Mouse (Mus musculus) cerebellum, adult 9-10 months (tissue): ENCODE data around the gene Grm2.
"Not testable (repeated sequence)": the region's sequence is repeated elsewhere in the genome, so short reads cannot be mapped to it uniquely, and the experiment has no call there.

Source experiments
- DNase-seq: peaks from one replicate; pipeline ENCODE4 v3.0.0; 2022

Grm2 gene

GRCm38 (mm10) chr9:106647226-106647625, 8.7 kb downstream of the Grm2 start:
- no peak for DNase-seq

DNA sequence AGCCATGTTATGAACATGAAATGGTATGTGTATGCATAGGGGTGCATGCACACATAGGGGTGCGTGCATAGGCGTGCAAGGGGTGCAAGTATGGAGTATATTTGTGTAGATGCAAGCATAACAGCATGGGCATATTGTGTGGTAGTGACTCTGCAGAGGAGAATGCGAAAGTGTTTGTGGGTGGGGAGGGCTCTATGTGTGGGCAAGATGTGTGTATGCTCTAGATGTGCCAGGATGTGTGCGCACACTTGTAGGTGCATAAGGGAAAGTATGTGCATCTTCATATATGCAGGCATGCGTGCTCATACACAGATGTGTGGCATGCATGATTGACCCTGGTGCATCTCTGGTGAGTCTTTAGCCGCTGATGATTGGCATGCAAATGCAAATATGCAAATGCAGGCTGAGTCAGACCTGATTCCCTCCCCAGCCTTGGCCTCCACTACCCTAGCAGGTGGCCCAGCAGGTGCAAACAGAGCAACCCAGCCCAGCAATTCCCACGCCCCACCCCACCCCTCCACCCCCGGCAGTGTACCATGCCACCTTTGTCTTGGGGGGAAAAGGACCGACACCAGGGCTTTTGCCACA, 10.1 kb downstream of the Grm2 start:
- DNase-seq, result no peak

GRCm38 (mm10) chr9:106643787-106644186, 12.1 kb downstream of the Grm2 start:
- DNase-seq, result no peak

DNA sequence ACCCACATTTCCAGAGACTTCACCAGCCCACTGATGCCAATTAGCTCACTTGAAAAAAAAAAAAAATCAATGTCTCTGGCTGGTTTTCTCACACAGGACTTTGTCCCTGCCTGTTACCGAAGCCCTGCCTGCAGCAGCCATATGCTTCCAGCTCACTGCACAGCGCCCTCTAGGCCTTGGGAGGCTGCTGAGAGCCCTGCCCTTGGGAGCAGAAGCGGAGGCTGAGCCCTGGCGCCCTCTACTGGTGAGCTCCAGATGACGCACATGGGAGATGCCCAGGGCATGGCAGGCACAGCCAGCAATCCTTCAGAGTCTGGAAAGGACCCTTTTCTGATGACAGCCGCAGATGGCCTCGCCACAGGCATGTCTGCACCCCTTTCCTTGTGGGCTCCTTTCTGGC, 12.8 kb downstream of the Grm2 start:
- DNase-seq, result peak; percentile 61

GRCm38 (mm10) chr9:106641346-106641745, 14.5 kb downstream of the Grm2 start:
- no peak for DNase-seq

DNA sequence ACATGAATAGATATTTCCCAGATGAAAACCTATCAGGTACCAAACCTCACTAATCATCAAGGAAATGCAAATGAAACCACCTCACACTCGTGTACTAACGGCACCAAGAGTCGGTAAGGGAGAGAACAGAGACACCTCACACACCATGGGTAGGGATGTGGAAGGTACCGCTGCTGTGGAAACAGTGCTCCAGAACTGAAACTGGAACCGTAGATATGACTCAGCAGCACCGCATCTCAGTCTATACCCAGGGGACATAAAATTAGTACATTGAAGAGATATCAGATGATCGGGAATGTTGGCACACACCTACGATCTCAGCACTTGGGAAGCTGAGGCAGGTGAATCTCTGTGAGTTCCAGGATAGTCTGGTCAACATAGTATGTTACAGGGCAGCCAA, 17.7 kb downstream of the Grm2 start:
- no peak for DNase-seq

- DNase-seq, result no peak
Observed at GRCm38 (mm10) chr9:106632185-106632584, 23.7 kb downstream of the Grm2 start.

DNA sequence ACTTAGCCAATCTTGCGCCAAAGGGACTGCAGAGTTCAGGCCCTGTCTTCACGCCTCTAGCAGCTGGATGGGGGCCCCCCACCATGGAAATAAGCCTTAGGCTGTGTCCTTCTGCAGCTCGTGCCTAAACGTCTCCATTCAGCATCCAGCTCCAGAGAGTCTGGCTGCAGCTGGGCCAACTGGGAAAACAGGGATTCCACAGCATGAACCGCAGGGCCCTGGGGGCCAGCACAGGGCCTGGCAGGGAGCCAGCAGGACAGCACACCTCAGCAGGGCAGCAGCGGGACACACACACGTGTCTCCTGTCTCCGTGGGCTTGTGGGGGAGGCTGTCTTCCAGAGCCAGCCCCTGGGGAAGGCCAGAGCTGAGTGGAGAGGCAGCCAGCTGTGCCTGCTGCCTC, 28.1 kb downstream of the Grm2 start:
- DNase-seq, result not testable (repeated sequence)

DNA sequence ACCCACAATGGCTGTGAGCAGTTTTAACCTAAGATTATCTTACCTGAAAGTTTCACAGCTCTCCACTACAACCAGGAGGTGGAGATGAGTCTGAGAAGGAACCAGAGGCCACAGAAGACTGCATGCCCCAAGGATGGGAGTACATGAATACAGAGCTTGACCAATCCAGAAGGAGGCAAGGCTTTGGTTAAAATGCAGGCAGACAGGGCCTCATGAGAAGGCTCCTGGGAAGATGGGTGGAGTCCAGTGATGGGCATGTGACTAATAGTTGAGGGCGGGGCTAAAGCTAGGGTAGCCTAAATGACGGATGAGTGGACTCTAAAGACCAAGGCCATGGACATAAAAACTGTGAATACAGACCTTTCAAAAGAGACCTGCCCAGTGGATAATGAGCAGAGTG, 29.6 kb downstream of the Grm2 start, which contains the start of gene Iqcf6:
Gene Iqcf6, plus strand, starts transcription at position 301 of the 400 bp plus-strand sequence.
- no peak for DNase-seq

DNA sequence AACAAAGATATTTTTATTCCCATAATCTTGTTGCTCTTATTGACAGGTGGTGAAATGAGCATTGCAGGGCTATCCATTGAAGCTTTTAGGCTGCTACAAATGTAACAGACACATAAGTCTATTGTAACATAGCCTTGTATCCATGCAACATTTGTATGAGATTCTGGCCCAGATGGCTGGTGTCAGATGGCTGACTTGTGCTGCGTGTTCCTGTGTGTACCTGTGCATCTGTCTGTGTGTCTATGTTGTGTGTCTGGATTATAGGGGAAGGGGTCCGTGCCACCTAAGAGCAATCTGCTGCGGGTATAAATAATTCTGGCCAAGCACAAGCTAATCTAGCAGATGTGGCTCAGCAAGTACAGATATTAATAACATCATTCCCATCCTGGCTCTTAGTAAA, 38.4 kb downstream of the Grm2 start:
- no peak for DNase-seq

- DNase-seq, result no peak
Observed at GRCm38 (mm10) chr9:106616306-106616705, 39.6 kb downstream of the Grm2 start.

GRCm38 (mm10) chr9:106614616-106615015, 41.3 kb downstream of the Grm2 start:
- no peak for DNase-seq

DNA sequence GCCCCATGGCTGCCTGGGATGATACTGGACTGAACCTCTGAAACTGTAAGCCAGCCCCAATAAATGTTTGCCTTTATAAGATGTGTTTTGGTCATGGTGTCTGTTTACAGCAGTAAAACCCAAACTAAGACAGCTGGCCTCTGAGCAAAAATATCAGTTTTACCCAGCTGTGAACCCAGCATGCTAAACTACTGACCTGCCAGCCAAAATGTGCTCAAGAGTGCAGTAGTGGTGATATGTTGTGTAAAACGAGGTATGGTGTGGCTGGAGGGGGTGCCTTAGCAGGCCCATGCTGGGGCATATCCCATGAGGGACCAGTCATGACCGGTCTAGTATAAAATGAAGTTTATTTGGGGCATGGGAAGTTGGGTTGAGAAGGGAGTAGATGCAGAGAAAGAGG, 41.9 kb downstream of the Grm2 start:
- DNase-seq, result no peak

DNA sequence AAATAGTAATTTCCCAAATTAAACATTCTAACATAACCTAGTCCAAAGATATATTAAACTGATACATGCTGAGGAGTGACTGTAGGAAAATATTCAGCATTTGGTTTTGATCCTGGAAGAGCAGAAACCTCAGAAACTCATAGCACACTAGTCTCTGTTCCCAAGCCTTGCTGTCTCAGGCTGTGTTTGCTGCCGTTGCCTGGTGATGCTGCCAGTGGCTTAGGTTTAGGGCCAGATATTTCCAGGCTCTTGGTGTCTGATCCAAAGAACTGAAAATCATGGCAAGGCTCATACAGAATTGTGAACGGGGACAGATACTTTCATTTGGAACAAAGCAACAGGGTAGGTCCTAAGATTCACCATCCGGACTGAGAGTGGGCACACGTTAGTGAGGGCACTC, 45.2 kb downstream of the Grm2 start:
- no peak for DNase-seq

GRCm38 (mm10) chr9:106600546-106600945, 55.3 kb downstream of the Grm2 start:
- peak; percentile 26 for DNase-seq

DNA sequence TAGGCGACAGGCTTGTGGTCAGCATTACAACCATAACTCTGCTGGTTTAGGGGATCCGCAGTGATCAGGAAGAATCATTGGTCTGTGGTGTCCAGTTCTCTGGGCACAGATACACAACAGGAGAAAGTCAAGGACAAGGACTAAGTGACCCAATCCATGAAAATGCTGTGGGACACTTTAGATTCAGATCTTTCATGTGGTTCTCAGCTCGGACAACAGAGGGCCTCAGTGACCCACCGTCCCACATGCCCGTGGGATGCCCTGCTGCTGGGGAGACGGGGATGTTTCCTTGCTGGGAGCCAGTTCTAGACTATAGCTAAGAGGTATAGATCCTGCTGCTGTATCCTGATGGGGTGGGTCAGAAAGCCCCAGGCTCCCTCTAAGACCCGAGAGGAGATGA, 57.4 kb downstream of the Grm2 start:
- no peak for DNase-seq

- no peak for DNase-seq
Observed at GRCm38 (mm10) chr9:106595836-106596235, 60.0 kb downstream of the Grm2 start.

DNA sequence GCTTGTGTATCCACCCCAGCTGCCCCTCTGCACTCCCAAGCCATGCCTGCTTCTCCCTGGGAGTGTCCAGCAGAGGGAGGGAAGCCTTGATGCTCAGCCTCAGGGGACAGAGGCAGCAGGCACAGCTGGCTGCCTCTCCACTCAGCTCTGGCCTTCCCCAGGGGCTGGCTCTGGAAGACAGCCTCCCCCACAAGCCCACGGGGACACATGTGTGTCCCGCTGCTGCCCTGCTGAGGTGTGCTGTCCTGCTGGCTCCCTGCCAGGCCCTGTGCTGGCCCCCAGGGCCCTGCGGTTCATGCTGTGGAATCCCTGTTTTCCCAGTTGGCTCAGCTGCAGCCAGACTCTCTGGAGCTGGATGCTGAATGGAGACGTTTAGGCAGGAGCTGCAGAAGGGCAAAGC, 60.5 kb downstream of the Grm2 start:
- DNase-seq, result not testable (repeated sequence)
